Mouse (Mus musculus): ENCODE data around the gene Col6a6. TPM values are rescaled to one million over a fixed set of nuclear protein-coding genes. Genes with fewer than 3 reads are reported as not detected.

Col6a6 gene
- polyA plus RNA-seq, 1 experiment: 0.82 TPM

- no peaks in the 10 kb centered on the region for H3K27me3 ChIP-seq (ENCODE audit: control insufficient read depth, insufficient read depth, low read length)
- no peaks in the 10 kb centered on the region for H3K4me1 ChIP-seq (replicated peaks; ENCODE audit: control insufficient read depth, insufficient read depth, low read length)
- no peak for TF ChIP-seq POLR2A (IDR thresholded peaks at IDR 0.05; ENCODE audit: control insufficient read depth, extremely low read depth, insufficient read depth, low read length, poor library complexity)
- TF ChIP-seq CTCF (IDR thresholded peaks at IDR 0.05; ENCODE audit: borderline replicate concordance, control insufficient read depth, extremely low read depth, insufficient read depth, low read length, poor library complexity): no peak
- H3K4me3 ChIP-seq (ENCODE audit: control insufficient read depth, insufficient read depth, low read length): no peak overlapping the region
- no peaks in the 10 kb centered on the region for H3K36me3 ChIP-seq (ENCODE audit: control insufficient read depth, insufficient read depth, low read length)
- H3K27ac ChIP-seq (ENCODE audit: control insufficient read depth, insufficient read depth, low read length): no peak overlapping the region
- WGBS: 64% methylated on average over 4 of the region's 4 CpGs
- no peak for DNase-seq
Observed at GRCm38 (mm10) chr9:105834799-105835198, 6.8 kb upstream of the Col6a6 start.

- TF ChIP-seq POLR2A (IDR thresholded peaks at IDR 0.05; ENCODE audit: control insufficient read depth, extremely low read depth, insufficient read depth, low read length, poor library complexity) (no peak), CTCF (IDR thresholded peaks at IDR 0.05; ENCODE audit: borderline replicate concordance, control insufficient read depth, extremely low read depth, insufficient read depth, low read length, poor library complexity) (no peak)
- Histone ChIP-seq H3K4me1 (replicated peaks; ENCODE audit: control insufficient read depth, insufficient read depth, low read length) (no peaks in the 10 kb centered on the region), H3K27me3 (ENCODE audit: control insufficient read depth, insufficient read depth, low read length) (no peaks in the 10 kb centered on the region), H3K27ac (ENCODE audit: control insufficient read depth, insufficient read depth, low read length) (no peak overlapping the region), H3K4me3 (ENCODE audit: control insufficient read depth, insufficient read depth, low read length) (no peak overlapping the region), H3K36me3 (ENCODE audit: control insufficient read depth, insufficient read depth, low read length) (no peaks in the 10 kb centered on the region)
- no peak for DNase-seq
- WGBS: 75% methylated on average over 9 of the region's 9 CpGs
Observed at GRCm38 (mm10) chr9:105831291-105831690, 3.3 kb upstream of the Col6a6 start.

- Histone ChIP-seq H3K4me1 (replicated peaks; ENCODE audit: control insufficient read depth, insufficient read depth, low read length) (no peaks in the 10 kb centered on the region), H3K36me3 (ENCODE audit: control insufficient read depth, insufficient read depth, low read length) (no peaks in the 10 kb centered on the region), H3K27ac (ENCODE audit: control insufficient read depth, insufficient read depth, low read length) (no peak overlapping the region), H3K4me3 (ENCODE audit: control insufficient read depth, insufficient read depth, low read length) (no peak overlapping the region), H3K27me3 (ENCODE audit: control insufficient read depth, insufficient read depth, low read length) (no peaks in the 10 kb centered on the region)
- TF ChIP-seq POLR2A (IDR thresholded peaks at IDR 0.05; ENCODE audit: control insufficient read depth, extremely low read depth, insufficient read depth, low read length, poor library complexity) (no peak), CTCF (IDR thresholded peaks at IDR 0.05; ENCODE audit: borderline replicate concordance, control insufficient read depth, extremely low read depth, insufficient read depth, low read length, poor library complexity) (no peak)
- 73% methylated on average over 8 of the region's 8 CpGs for whole genome bisulfite sequencing
- no peak for DNase-seq
Observed at GRCm38 (mm10) chr9:105827076-105827647, 798 bp downstream of the Col6a6 start.

GRCm38 (mm10) chr9:105820711-105821110, 7.2 kb downstream of the Col6a6 start:
- TF ChIP-seq POLR2A (IDR thresholded peaks at IDR 0.05; ENCODE audit: control insufficient read depth, extremely low read depth, insufficient read depth, low read length, poor library complexity): no peak
- no peak for TF ChIP-seq CTCF (IDR thresholded peaks at IDR 0.05; ENCODE audit: borderline replicate concordance, control insufficient read depth, extremely low read depth, insufficient read depth, low read length, poor library complexity)
- H3K27me3 ChIP-seq (ENCODE audit: control insufficient read depth, insufficient read depth, low read length): no peaks in the 10 kb centered on the region
- no peaks in the 10 kb centered on the region for H3K36me3 ChIP-seq (ENCODE audit: control insufficient read depth, insufficient read depth, low read length)
- DNase-seq: no peak
- H3K4me1 ChIP-seq (replicated peaks; ENCODE audit: control insufficient read depth, insufficient read depth, low read length): no peaks in the 10 kb centered on the region
- H3K4me3 ChIP-seq (ENCODE audit: control insufficient read depth, insufficient read depth, low read length): no peak overlapping the region
- WGBS: 96% methylated on average over 6 of the region's 6 CpGs
- H3K27ac ChIP-seq (ENCODE audit: control insufficient read depth, insufficient read depth, low read length): no peak overlapping the region

- Histone ChIP-seq H3K27ac (ENCODE audit: control insufficient read depth, insufficient read depth, low read length) (no peak overlapping the region), H3K4me1 (replicated peaks; ENCODE audit: control insufficient read depth, insufficient read depth, low read length) (no peaks in the 10 kb centered on the region), H3K4me3 (ENCODE audit: control insufficient read depth, insufficient read depth, low read length) (no peak overlapping the region), H3K36me3 (ENCODE audit: control insufficient read depth, insufficient read depth, low read length) (no peaks in the 10 kb centered on the region), H3K27me3 (ENCODE audit: control insufficient read depth, insufficient read depth, low read length) (no peaks in the 10 kb centered on the region)
- WGBS: 75% methylated on average over 29 of the region's 29 CpGs
- no peak for TF ChIP-seq POLR2A (IDR thresholded peaks at IDR 0.05; ENCODE audit: control insufficient read depth, extremely low read depth, insufficient read depth, low read length, poor library complexity)
- no peak for TF ChIP-seq CTCF (IDR thresholded peaks at IDR 0.05; ENCODE audit: borderline replicate concordance, control insufficient read depth, extremely low read depth, insufficient read depth, low read length, poor library complexity)
- DNase-seq: no peak
Observed at GRCm38 (mm10) chr9:105819155-105819709, 8.7 kb downstream of the Col6a6 start.

GRCm38 (mm10) chr9:105814436-105814835, 13.5 kb downstream of the Col6a6 start:
- no peak for TF ChIP-seq CTCF (IDR thresholded peaks at IDR 0.05; ENCODE audit: borderline replicate concordance, control insufficient read depth, extremely low read depth, insufficient read depth, low read length, poor library complexity)
- TF ChIP-seq POLR2A (IDR thresholded peaks at IDR 0.05; ENCODE audit: control insufficient read depth, extremely low read depth, insufficient read depth, low read length, poor library complexity): no peak
- no peak for DNase-seq
- H3K27ac ChIP-seq (ENCODE audit: control insufficient read depth, insufficient read depth, low read length): no peak overlapping the region
- no peaks in the 10 kb centered on the region for H3K4me1 ChIP-seq (replicated peaks; ENCODE audit: control insufficient read depth, insufficient read depth, low read length)
- H3K27me3 ChIP-seq (ENCODE audit: control insufficient read depth, insufficient read depth, low read length): no peaks in the 10 kb centered on the region
- WGBS: 90% methylated on average over 5 of the region's 5 CpGs
- no peak overlapping the region for H3K4me3 ChIP-seq (ENCODE audit: control insufficient read depth, insufficient read depth, low read length)
- H3K36me3 ChIP-seq (ENCODE audit: control insufficient read depth, insufficient read depth, low read length): no peaks in the 10 kb centered on the region

Measured in thymus, adult 2 months (tissue).